Mouse (Mus musculus) brain, embryonic 14.5 days (tissue): ENCODE measurements around the gene Lrrc71.

Experiments used
- CTCF ChIP-seq: fragments of 200-500 bp; IDR thresholded peaks from 2 replicates; pipeline ENCODE4 v1.5.1; 2012; ENCODE audit warnings: inconsistent platforms, mild to moderate bottlenecking, moderate library complexity, borderline replicate concordance; ENCODE audit not compliant: insufficient read depth, insufficient read length; ENCODE audit errors: extremely low read depth
- POLR2A ChIP-seq: fragments of 200-500 bp; IDR thresholded peaks from 2 replicates; pipeline ENCODE4 v1.6.1; 2012; ENCODE audit warnings: mild to moderate bottlenecking, inconsistent platforms, borderline replicate concordance; ENCODE audit not compliant: poor library complexity, insufficient read depth, insufficient read length, severe bottlenecking; ENCODE audit errors: extremely low read depth

DNA sequence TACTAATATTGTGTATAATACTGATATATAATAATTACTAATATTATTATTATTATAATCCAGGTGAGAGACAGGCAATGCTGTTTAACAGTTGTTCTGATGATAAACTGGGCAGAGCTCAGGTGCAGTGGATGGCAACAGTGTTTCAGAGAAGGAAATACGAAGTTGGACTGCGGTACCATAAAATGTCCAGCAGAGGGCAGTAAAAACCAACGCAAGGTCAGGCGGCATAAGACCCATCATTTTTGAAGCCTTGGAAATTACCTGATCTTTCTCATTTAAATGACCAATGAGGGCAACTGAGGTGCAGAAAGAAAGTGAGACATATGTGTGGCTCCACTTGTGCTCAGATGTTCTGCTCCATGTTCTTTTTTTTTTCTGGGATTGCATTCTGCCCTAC lies 21.9 kb upstream of the Lrrc71 start:
- peak; percentile 87 for TF ChIP-seq CTCF
- TF ChIP-seq POLR2A = no peak
